In genomic region chr15:31258029-31258692, GRCm38 (mm10) we compare ENCODE assay signal across 1 mouse cellular context.
TF ChIP-seq lines count a peak whose summit lies in the region.

No protein-coding gene starts in this region.

TF ChIP-seq in CH12.LX, 34 proteins besides CTCF, POLR2A, EP300 and RAD21 (continued from another document):
- no peak for TF ChIP-seq MYC (IDR thresholded peaks at IDR 0.05; ENCODE audit: low read depth, low read length)
TF ChIP-seq in CH12.LX: peak in this region for 15.
